ENCODE assay signal across 31 mouse cellular contexts in the genomic region with DNA sequence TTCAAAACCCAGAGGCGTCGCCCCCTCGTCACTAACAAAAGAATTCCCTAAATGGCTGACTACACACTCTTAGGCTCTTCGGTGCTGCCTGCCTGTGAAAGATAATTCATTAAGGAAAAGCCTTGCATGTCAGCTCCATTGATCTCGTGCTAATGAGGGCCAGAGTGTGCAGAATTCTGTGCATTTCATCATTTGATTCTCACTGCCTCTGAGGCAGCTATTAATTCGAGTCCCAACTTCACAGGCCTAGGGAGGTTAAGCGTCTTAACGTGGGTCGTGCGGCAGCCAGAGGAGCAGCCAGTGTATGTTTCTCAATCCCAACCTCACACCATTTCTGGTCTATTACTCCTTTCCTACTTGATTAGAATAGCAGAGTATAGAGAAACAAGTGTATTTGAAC. TPM values are rescaled to one million over a fixed set of nuclear protein-coding genes. Genes with fewer than 3 reads are reported as not detected.
A peak's percentile ranks its signal among the peaks of the same experiment; 100 is the strongest.
DNase-seq lines count a peak whose midpoint lies in the region; ATAC-seq lines count a peak whose summit lies in the region.
"Had no signal": no experiment of that assay in that cellular context is flagged by ENCODE, and none has a peak within 500 bp of the region (broad histone marks: within the 10 kb centered on the region; RNA-seq: fewer than 3 reads in every experiment).

No protein-coding gene starts in this region.

- ATAC-seq in hindbrain, embryonic 15.5 days (ENCODE audit: low FRiP score, low read depth), result no peak
- ATAC-seq in hindbrain, embryonic 16.5 days, result no peak
- ATAC-seq in neural tube, embryonic 13.5 days (ENCODE audit: low read depth), result no peak
- ATAC-seq: forebrain, postnatal 0 days; inflammation-experienced regulatory T-cells, adult 6 months had no signal

- H3K4me1 ChIP-seq in hindbrain, embryonic 15.5 days (replicated peaks), result peaks cover 7% of the 10 kb centered on the region; the same call in 1 of the 2 replicates
- H3K4me1 ChIP-seq in hindbrain, embryonic 16.5 days (ENCODE audit: control insufficient read depth, insufficient read depth, low read depth, low read length), result no peaks in the 10 kb centered on the region
- H3K4me1 ChIP-seq in neural tube, embryonic 13.5 days (replicated peaks), result peaks cover 6% of the 10 kb centered on the region; the same call in 1 of the 2 replicates
- H3K4me1 ChIP-seq: embryonic facial prominence, embryonic 13.5 days; kidney, embryonic 15.5 days; limb, embryonic 12.5 days; liver, embryonic 15.5 days had no signal

- peak; percentile 26 for DNase-seq in embryo, embryonic 10 days (ENCODE audit: low spot score)
- no peak for DNase-seq in embryo, embryonic 9.5 days (ENCODE audit: extremely low spot score)
- peak; percentile 40 for DNase-seq in Muller cell, postnatal 12 days (ENCODE audit: inconsistent ontology term)
- DNase-seq in lung, postnatal 14 days, result no peak
- DNase-seq: adrenal gland, postnatal 10 days; cerebellum, adult 11 months; cerebellum, adult 9-10 months; cerebellum, postnatal 36 days; embryo, embryonic 11 days; forebrain, postnatal 0 days; gastrocnemius, postnatal 10 days; heart, postnatal 14 days; kidney, adult 11 months; kidney, postnatal 25 days; lung, embryonic 14.5 days; right cerebral cortex, adult 18-20 months; spleen, adult 18-20 months; thymus, postnatal 14 days had no signal

- H3K9ac ChIP-seq in hindbrain, embryonic 15.5 days, result no peak overlapping the region
- no peak overlapping the region for H3K9ac ChIP-seq in hindbrain, embryonic 16.5 days (ENCODE audit: low read depth, low read length)
- no peak overlapping the region for H3K9ac ChIP-seq in neural tube, embryonic 13.5 days
- H3K9ac ChIP-seq: embryonic facial prominence, embryonic 13.5 days; forebrain, postnatal 0 days; kidney, embryonic 15.5 days; limb, embryonic 12.5 days; liver, embryonic 15.5 days; lung, embryonic 14.5 days had no signal

- peaks cover 25% of the 10 kb centered on the region for H3K36me3 ChIP-seq in hindbrain, embryonic 15.5 days
- peaks cover 9% of the 10 kb centered on the region; the same call in 1 of the 2 replicates for H3K36me3 ChIP-seq in hindbrain, embryonic 16.5 days (ENCODE audit: control insufficient read depth, insufficient read depth, low read length)
- peaks cover 60% of the 10 kb centered on the region for H3K36me3 ChIP-seq in neural tube, embryonic 13.5 days

- no peak overlapping the region for H3K4me3 ChIP-seq in hindbrain, embryonic 15.5 days
- no peak overlapping the region for H3K4me3 ChIP-seq in hindbrain, embryonic 16.5 days (ENCODE audit: low read length)
- H3K4me3 ChIP-seq in neural tube, embryonic 13.5 days, result no peak overlapping the region
- H3K4me3 ChIP-seq: embryonic facial prominence, embryonic 13.5 days; forebrain, embryonic 10.5 days; kidney, embryonic 15.5 days; left cerebral cortex, adult 2 months; limb, embryonic 12.5 days; liver, embryonic 15.5 days had no signal

- H3K4me2 ChIP-seq in hindbrain, embryonic 15.5 days, result no peak overlapping the region
- H3K4me2 ChIP-seq in hindbrain, embryonic 16.5 days (ENCODE audit: low read length), result no peak overlapping the region
- H3K4me2 ChIP-seq in neural tube, embryonic 13.5 days, result no peak overlapping the region
- H3K4me2 ChIP-seq: embryonic facial prominence, embryonic 13.5 days; kidney, embryonic 15.5 days; limb, embryonic 12.5 days; liver, embryonic 15.5 days; lung, embryonic 14.5 days had no signal

- H3K27ac ChIP-seq in hindbrain, embryonic 15.5 days (replicated peaks), result 0 out of 2 replicates have a peak overlapping the region, but pooled peaks have one; percentile 14
- no peak overlapping the region for H3K27ac ChIP-seq in hindbrain, embryonic 16.5 days (ENCODE audit: low read depth, low read length)
- 0 out of 2 replicates have a peak overlapping the region, but pooled peaks have one; percentile 33 for H3K27ac ChIP-seq in neural tube, embryonic 13.5 days (replicated peaks)
- H3K27ac ChIP-seq: embryonic facial prominence, embryonic 13.5 days; forebrain, embryonic 10.5 days; kidney, embryonic 15.5 days; left cerebral cortex, adult 2 months; limb, embryonic 12.5 days; liver, embryonic 15.5 days had no signal

- no peaks in the 10 kb centered on the region for H3K9me3 ChIP-seq in hindbrain, embryonic 15.5 days
- no peaks in the 10 kb centered on the region for H3K9me3 ChIP-seq in hindbrain, embryonic 16.5 days (ENCODE audit: control insufficient read depth, low read length)
- H3K9me3 ChIP-seq in neural tube, embryonic 13.5 days, result no peaks in the 10 kb centered on the region
- H3K9me3 ChIP-seq: embryonic facial prominence, embryonic 13.5 days; forebrain, embryonic 10.5 days; kidney, embryonic 15.5 days; limb, embryonic 12.5 days; liver, embryonic 15.5 days had no signal

- H3K27me3 ChIP-seq in hindbrain, embryonic 15.5 days, result no peaks in the 10 kb centered on the region
- no peaks in the 10 kb centered on the region for H3K27me3 ChIP-seq in hindbrain, embryonic 16.5 days (replicated peaks; ENCODE audit: control insufficient read depth, insufficient read depth, low read length)
- no peaks in the 10 kb centered on the region for H3K27me3 ChIP-seq in neural tube, embryonic 13.5 days
- H3K27me3 ChIP-seq: CH12.LX; embryonic facial prominence, embryonic 13.5 days; kidney, embryonic 15.5 days; limb, embryonic 12.5 days; liver, embryonic 15.5 days had no signal

- WGBS in hindbrain, embryonic 15.5 days, result 24% methylated on average over 10 of the region's 10 CpGs
- 27% methylated on average over 10 of the region's 10 CpGs for WGBS in hindbrain, embryonic 16.5 days
- WGBS in neural tube, embryonic 13.5 days, result 31% methylated on average over 10 of the region's 10 CpGs

RNA-seq across cellular contexts. Expression of a gene that starts 55.7 kb away (rescaled TPM):
- polyA plus RNA-seq in hindbrain, embryonic 15.5 days (2015; fragmentation: Nextera tagmentation; extraction: Ambion mirVana), result 20.1 and 23.0 TPM in 2 replicates
- polyA plus RNA-seq in hindbrain, embryonic 16.5 days (2015; fragmentation: Nextera tagmentation; extraction: Ambion mirVana), result 28.2 and 29.2 TPM in 2 replicates
- 19.2 and 19.7 TPM in 2 replicates for polyA plus RNA-seq in neural tube, embryonic 13.5 days (2015; fragmentation: Nextera tagmentation; extraction: Ambion mirVana)
- polyA plus RNA-seq: heart, embryonic 14.5 days; inflammation-experienced regulatory T-cells, adult 6 months; liver, adult 2 months had no signal

RNA-seq across cellular contexts. Expression of a gene that starts 58.2 kb away (rescaled TPM):
- 18.9 and 19.8 TPM in 2 replicates for polyA plus RNA-seq in hindbrain, embryonic 15.5 days (2015; fragmentation: Nextera tagmentation; extraction: Ambion mirVana)
- polyA plus RNA-seq in hindbrain, embryonic 16.5 days (2015; fragmentation: Nextera tagmentation; extraction: Ambion mirVana), result 16.3 and 21.4 TPM in 2 replicates
- polyA plus RNA-seq in neural tube, embryonic 13.5 days (2015; fragmentation: Nextera tagmentation; extraction: Ambion mirVana), result 15.7 and 16.7 TPM in 2 replicates

Comparison
In these comparisons a context has a peak if more than half of its experiments do, and no peak if none do; other contexts are left out.
1. DNase-seq: peak in embryo, embryonic 10 days (single experiment) and Muller cell, postnatal 12 days (single experiment); none in embryo, embryonic 9.5 days (single experiment) and lung, postnatal 14 days (single experiment).